Mouse (Mus musculus) kidney, adult 2 months (tissue): ENCODE measurements at regions not wholly inside any gene's neighbourhood (a gene's known extent, or its start where the extent isn't known, plus 50 kb on each side); places are given as distances from the start of the nearest gene placed in this dataset.

Source experiments
- DNase-seq: peaks from one replicate; pipeline ENCODE4 v3.0.0; 2021
- H3K27ac ChIP-seq: fragments of 200-500 bp; 2 replicates; pipeline ENCODE4 v1.5.1; 2012; ENCODE audit warnings: low read depth, low read length, control low read depth, inconsistent platforms; ENCODE audit not compliant: insufficient read depth
- H3K27me3 ChIP-seq: fragments of 200-500 bp; replicated peaks from 2 replicates; pipeline ENCODE4 v1.6.1; 2012; ENCODE audit warnings: mild to moderate bottlenecking, moderate library complexity, low read length, inconsistent platforms; ENCODE audit not compliant: control insufficient read depth, insufficient read depth
- H3K36me3 ChIP-seq: fragments of 200-500 bp; 2 replicates; pipeline ENCODE4 v1.6.1; 2012; ENCODE audit warnings: mild to moderate bottlenecking, moderate library complexity, low read length, inconsistent platforms; ENCODE audit not compliant: control insufficient read depth, insufficient read depth
- H3K4me1 ChIP-seq: fragments of 200-500 bp; 2 replicates; pipeline ENCODE4 v1.6.1; 2011; ENCODE audit warnings: low read length; ENCODE audit not compliant: control insufficient read depth, insufficient read depth
- H3K4me3 ChIP-seq: fragments of 200-500 bp; 2 replicates; pipeline ENCODE4 v1.5.1; 2011; ENCODE audit warnings: mild to moderate bottlenecking, low read depth, low read length, control low read depth; ENCODE audit not compliant: insufficient read depth
- CTCF ChIP-seq: fragments of 200-500 bp; conservative IDR thresholded peaks from 2 replicates; pipeline ENCODE4 v1.5.1; 2011; ENCODE audit warnings: low read depth, mild to moderate bottlenecking, control low read depth, low read length, moderate library complexity, mixed read lengths; ENCODE audit not compliant: insufficient read depth, insufficient read length
- POLR2A ChIP-seq: fragments of 200-500 bp; IDR thresholded peaks from one replicate; pipeline ENCODE4 v1.6.1; 2011; ENCODE audit warnings: low read depth, low read length, control low read depth
- WGBS: fragments of 180-500 bp; shearing (Covaris S2); methylation state at CpG from one replicate; pipeline ENCODE4 v1.1.7; 2018; 5-methylcytosine and 5-hydroxymethylcytosine counted together

- no peak overlapping the region for H3K4me3 ChIP-seq
- DNase-seq = no peak
- no peaks in the 10 kb centered on the region; the same call in 1 of the 2 replicates for H3K27me3 ChIP-seq
- 46% methylated on average over 7 of the region's 7 CpGs for WGBS
- H3K27ac ChIP-seq = no peak overlapping the region
- H3K4me1 ChIP-seq = no peaks in the 10 kb centered on the region
- TF ChIP-seq POLR2A (no peak), CTCF (no peak)
- H3K36me3 ChIP-seq = no peaks in the 10 kb centered on the region
Observed at GRCm38 (mm10) chr1:75844981-75845380, 298.9 kb downstream of the Slc4a3 start.

- WGBS = 85% methylated on average over 4 of the region's 4 CpGs
- no peaks in the 10 kb centered on the region for H3K36me3 ChIP-seq
- H3K27ac ChIP-seq = no peak overlapping the region
- no peaks in the 10 kb centered on the region; the same call in 1 of the 2 replicates for H3K27me3 ChIP-seq
- no peaks in the 10 kb centered on the region for H3K4me1 ChIP-seq
- no peak for TF ChIP-seq CTCF
- no peak for TF ChIP-seq POLR2A
- no peak for DNase-seq
- no peak overlapping the region for H3K4me3 ChIP-seq
Observed at GRCm38 (mm10) chr1:75845771-75846535, 299.9 kb downstream of the Slc4a3 start.

GRCm38 (mm10) chr1:75847681-75848080, 301.6 kb downstream of the Slc4a3 start:
- Histone ChIP-seq H3K4me1 (no peaks in the 10 kb centered on the region), H3K36me3 (no peaks in the 10 kb centered on the region), H3K4me3 (no peak overlapping the region), H3K27ac (no peak overlapping the region), H3K27me3 (no peaks in the 10 kb centered on the region)
- DNase-seq = no peak
- TF ChIP-seq CTCF (no peak), POLR2A (no peak)
- WGBS = 74% methylated on average over 3 of the region's 3 CpGs

DNA sequence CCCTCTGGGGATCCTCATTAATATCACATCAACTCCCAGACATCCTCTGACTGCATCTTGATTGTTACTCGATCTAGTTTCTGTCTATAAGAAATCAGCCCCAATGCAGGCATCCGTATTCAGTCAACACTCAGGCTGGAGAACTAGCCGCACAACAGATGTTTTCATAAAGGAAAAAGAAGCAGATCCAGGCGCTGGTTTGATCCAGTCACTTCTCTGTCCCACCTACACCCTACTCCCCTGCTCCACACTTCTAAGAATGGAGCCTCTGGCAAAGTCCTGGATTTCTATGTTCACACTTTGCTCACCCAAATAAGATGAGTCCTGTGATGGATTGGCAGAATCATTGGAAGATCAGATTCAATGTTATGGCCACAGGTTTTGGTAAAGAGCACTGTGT, 302.4 kb downstream of the Slc4a3 start:
- Histone ChIP-seq H3K27me3 (no peaks in the 10 kb centered on the region), H3K4me1 (no peaks in the 10 kb centered on the region), H3K27ac (no peak overlapping the region), H3K36me3 (no peaks in the 10 kb centered on the region), H3K4me3 (no peak overlapping the region)
- no peak for DNase-seq
- TF ChIP-seq CTCF (no peak), POLR2A (no peak)
- WGBS = 89% methylated on average over 4 of the region's 4 CpGs

GRCm38 (mm10) chr1:75850131-75850530, 304.1 kb downstream of the Slc4a3 start:
- no peak for TF ChIP-seq POLR2A
- TF ChIP-seq CTCF = no peak
- DNase-seq = no peak
- 84% methylated on average over 4 of the region's 4 CpGs for WGBS
- Histone ChIP-seq H3K4me3 (no peak overlapping the region), H3K27ac (no peak overlapping the region), H3K36me3 (no peaks in the 10 kb centered on the region), H3K27me3 (no peaks in the 10 kb centered on the region), H3K4me1 (no peaks in the 10 kb centered on the region)

DNA sequence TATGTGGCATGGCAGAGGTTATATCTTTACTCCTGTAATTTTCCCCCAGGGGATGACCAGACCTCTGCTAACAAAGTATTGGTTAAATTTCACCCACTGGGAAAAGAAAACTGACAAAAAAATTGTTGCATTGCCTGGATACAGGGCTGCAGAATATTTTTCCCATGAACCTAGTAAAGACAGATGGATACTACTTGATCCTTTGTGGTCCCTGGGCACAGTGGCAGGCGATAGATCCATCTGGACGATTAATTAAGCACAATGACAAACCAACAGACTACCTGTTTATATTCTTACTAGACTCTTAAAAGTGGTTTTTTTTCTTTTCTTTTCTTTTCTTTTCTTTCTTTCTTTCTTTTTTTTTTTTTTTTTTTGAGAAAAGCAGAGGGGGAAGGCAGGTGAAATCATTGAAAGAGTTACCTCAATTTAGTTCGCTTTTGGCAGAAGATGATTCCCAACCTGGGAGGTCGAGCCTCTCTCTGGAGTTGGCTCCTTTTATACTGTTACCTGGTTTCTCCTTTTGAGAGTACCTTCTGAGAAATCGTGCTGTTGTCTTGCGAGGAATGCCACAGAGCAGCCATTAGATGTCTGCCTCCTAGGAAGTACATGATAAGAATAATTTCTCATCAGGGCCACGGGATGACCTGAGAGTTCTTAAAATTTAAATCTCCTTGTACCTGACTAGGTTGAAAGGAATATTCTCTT, 312.6 kb downstream of the Slc4a3 start:
- DNase-seq = no peak
- TF ChIP-seq CTCF (no peak), POLR2A (no peak)
- Histone ChIP-seq H3K4me1 (no peaks in the 10 kb centered on the region), H3K27ac (no peak overlapping the region), H3K27me3 (no peaks in the 10 kb centered on the region), H3K36me3 (no peaks in the 10 kb centered on the region), H3K4me3 (no peak overlapping the region)
- WGBS = 83% methylated on average over 7 of the region's 7 CpGs

- Histone ChIP-seq H3K4me1 (no peaks in the 10 kb centered on the region), H3K4me3 (no peak overlapping the region), H3K27ac (no peak overlapping the region), H3K36me3 (no peaks in the 10 kb centered on the region), H3K27me3 (no peaks in the 10 kb centered on the region)
- TF ChIP-seq CTCF (no peak), POLR2A (no peak)
- DNase-seq = no peak
- WGBS = 73% methylated on average over 4 of the region's 4 CpGs
Observed at GRCm38 (mm10) chr1:75862757-75863156, 316.7 kb downstream of the Slc4a3 start.

- no peak for DNase-seq
- no peak overlapping the region for H3K4me3 ChIP-seq
- no peak for TF ChIP-seq CTCF
- no peak for TF ChIP-seq POLR2A
- 78% methylated on average over 6 of the region's 6 CpGs for WGBS
- H3K36me3 ChIP-seq = no peaks in the 10 kb centered on the region
- no peak overlapping the region for H3K27ac ChIP-seq
- H3K27me3 ChIP-seq = no peaks in the 10 kb centered on the region
- no peaks in the 10 kb centered on the region for H3K4me1 ChIP-seq
Observed at GRCm38 (mm10) chr1:75866556-75866955, 320.5 kb downstream of the Slc4a3 start.
